Mouse (Mus musculus) lung, adult 2 months (tissue): ENCODE measurements around the gene Slit3. TPM values are rescaled to one million over a fixed set of nuclear protein-coding genes. Genes with fewer than 3 reads are reported as not detected.

ENCODE experiments used
- DNase-seq: peaks from one replicate; pipeline ENCODE4 v3.0.0; 2022
- H3K4me1 ChIP-seq: fragments of 200-500 bp; 2 replicates; pipeline ENCODE4 v1.6.1; 2011; ENCODE audit warnings: low read length; ENCODE audit not compliant: control insufficient read depth, insufficient read depth
- H3K4me3 ChIP-seq: fragments of 200-500 bp; replicated peaks from 2 replicates; pipeline ENCODE3; 2011; ENCODE audit warnings: low read depth, mild to moderate bottlenecking, control low read depth, low read length; ENCODE audit errors: extremely low read depth
- CTCF ChIP-seq: fragments of 200-500 bp; IDR thresholded peaks from 2 replicates; pipeline ENCODE4 v1.5.1; 2011; ENCODE audit warnings: mild to moderate bottlenecking, low read length, control low read depth; ENCODE audit not compliant: insufficient read depth
- POLR2A ChIP-seq: fragments of 200-500 bp; IDR thresholded peaks from 2 replicates; pipeline ENCODE4 v1.6.1; 2011; ENCODE audit warnings: low read depth, mild to moderate bottlenecking, control low read depth, low read length, borderline replicate concordance; ENCODE audit errors: extremely low read depth
- WGBS: fragments of 180-500 bp; shearing (Covaris S2); methylation state at CpG from one replicate; pipeline ENCODE4 v1.1.7; 2018; 5-methylcytosine and 5-hydroxymethylcytosine counted together
- polyA plus RNA-seq: library from polyadenylated mRNA; depleted of rRNA; stranded (reverse); fragments of >200 nt; gene quantifications from 2 replicates; pipeline ENCODE4 v1.2.3, GENCODE M21; 2012

Gene Slit3
- polyA plus RNA-seq, 1 experiment = 69.7 TPM

DNA sequence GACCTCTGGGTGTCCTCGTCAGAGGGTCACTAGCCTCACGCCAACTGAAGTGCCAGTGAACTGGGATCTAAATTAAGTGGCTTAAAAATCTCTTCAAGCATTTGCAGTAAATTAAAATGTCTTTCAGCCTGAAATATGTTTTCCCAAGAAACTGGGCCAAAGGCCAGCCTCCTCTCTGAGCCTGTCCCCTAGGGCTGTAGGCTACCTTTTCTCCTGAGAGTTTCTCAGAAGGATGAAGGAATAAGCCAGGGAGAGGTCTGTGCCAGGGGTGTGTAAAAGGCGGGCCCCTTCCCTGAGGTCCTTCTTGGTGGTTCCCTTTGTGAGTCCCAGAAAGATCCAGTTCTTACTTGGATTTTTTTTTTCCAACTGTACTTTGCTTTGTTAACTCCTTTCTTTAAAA, 617.1 kb downstream of the Slit3 start:
- 56% methylated on average over 3 of the region's 3 CpGs for WGBS
- TF ChIP-seq CTCF (no peak), POLR2A (no peak)
- no peak overlapping the region for H3K4me3 ChIP-seq
- no peaks in the 10 kb centered on the region; the same call in 1 of the 2 replicates for H3K4me1 ChIP-seq
- no peak for DNase-seq

- no peak for DNase-seq
- WGBS = 88% methylated on average over 6 of the region's 6 CpGs
- TF ChIP-seq CTCF (no peak), POLR2A (no peak)
- Histone ChIP-seq H3K4me1 (no peaks in the 10 kb centered on the region), H3K4me3 (no peak overlapping the region)
These were observed 622.6 kb downstream of the Slit3 start for GRCm38 (mm10) chr11:35743586-35743985.

- no peak for DNase-seq
- no peak overlapping the region for H3K4me3 ChIP-seq
- TF ChIP-seq CTCF (no peak), POLR2A (no peak)
- 80% methylated on average over 6 of the region's 6 CpGs for WGBS
- H3K4me1 ChIP-seq = no peaks in the 10 kb centered on the region
These were observed 623.5 kb downstream of the Slit3 start for GRCm38 (mm10) chr11:35744571-35744970.

DNA sequence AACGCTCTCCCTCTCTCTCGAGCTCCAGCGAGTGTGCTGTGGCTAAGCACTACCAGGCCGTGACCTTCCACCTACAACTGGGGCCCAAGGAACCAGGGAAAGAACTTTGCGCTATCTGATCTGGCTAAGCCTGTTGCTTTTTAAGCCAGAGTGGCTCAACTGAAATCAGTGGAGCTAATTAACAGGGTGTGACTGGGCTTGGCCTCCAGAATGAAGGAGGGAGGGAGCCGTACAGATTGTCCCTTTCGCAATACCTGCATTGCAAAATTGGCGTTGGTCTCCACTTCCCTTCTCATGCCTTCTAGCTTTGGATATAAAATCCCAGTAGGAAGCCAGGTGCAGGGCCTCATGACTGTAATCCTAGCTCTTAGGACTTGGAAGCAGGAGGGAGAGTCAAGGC, 629.6 kb downstream of the Slit3 start:
- peak; percentile 61 for DNase-seq
- no peak for TF ChIP-seq POLR2A
- no peak for TF ChIP-seq CTCF
- no peaks in the 10 kb centered on the region; the same call in 1 of the 2 replicates for H3K4me1 ChIP-seq
- WGBS = 48% methylated on average over 8 of the region's 8 CpGs
- no peak overlapping the region for H3K4me3 ChIP-seq

GRCm38 (mm10) chr11:35754906-35755418, 633.9 kb downstream of the Slit3 start:
- no peak for TF ChIP-seq CTCF
- Histone ChIP-seq H3K4me1 (no peaks in the 10 kb centered on the region; the same call in 1 of the 2 replicates), H3K4me3 (no peak overlapping the region)
- 91% methylated on average over 4 of the region's 4 CpGs for WGBS
- DNase-seq = no peak

DNA sequence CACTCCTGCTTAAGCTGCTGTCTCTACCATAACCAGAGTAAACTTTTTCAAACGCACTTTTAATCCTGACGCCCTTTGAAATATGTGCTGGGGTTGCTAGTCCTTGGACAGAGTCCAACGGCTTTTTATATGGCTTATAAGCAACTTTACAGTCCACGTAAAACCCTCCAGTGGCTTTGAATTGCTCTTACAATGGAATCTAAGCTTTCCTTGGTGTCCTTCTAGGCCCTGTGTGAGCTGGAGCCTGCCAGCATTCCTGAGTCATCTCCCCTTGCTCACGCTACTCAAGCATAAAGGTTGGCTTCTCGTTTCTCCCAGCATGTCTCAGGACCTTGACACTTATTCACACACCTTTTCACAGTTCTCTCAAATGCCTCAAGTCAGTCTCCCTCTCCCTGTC, 634.5 kb downstream of the Slit3 start:
- Histone ChIP-seq H3K4me3 (no peak overlapping the region), H3K4me1 (no peaks in the 10 kb centered on the region)
- 50% methylated on average over 6 of the region's 6 CpGs for whole genome bisulfite sequencing
- TF ChIP-seq POLR2A (no peak), CTCF (no peak)
- DNase-seq = no peak

DNA sequence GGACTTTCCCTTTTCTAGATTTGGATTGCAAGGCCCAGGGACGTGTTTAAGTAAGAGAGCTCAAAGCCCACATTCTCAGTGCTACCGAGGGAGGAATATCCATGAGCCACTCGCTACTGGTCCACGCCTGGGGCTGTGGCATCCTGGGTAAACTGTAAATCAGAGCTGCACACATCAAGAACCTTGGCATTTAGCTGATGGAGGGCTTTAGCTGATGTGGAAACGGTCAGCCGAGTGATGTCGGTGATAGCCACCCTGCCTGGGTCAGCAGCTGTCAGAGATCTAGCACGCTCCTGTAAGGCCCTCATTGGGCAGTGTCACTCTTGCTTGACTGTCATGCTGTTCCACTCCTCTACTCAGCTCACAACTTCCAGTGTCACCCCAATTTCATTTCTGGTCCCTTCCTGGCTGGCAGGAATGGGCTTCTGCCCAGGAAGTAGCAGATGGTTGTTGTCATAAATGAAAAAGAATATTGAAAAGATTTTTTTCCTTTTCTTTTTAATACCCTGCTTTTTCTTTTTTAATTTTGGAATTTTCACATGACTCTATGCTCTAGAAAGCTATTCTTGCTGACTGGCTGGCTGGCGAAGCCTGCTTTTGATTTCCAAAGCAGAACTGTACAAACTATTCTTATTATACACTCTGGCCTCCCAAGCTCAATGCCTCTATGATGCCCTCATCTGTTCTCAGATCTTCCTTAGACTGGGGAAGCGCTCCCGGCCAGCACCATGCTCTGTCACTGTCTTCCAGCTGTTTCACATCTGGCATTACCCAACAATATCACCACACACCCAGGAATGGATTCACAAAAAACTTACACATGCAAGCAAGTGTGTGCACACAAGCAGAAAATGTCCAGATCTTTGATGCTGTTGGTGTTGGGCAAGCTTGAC, 635.6 kb downstream of the Slit3 start:
- WGBS = 75% methylated on average over 11 of the region's 11 CpGs
- DNase-seq = no peak
- H3K4me1 ChIP-seq = no peaks in the 10 kb centered on the region
- no peak for TF ChIP-seq POLR2A
- TF ChIP-seq CTCF = no peak
- H3K4me3 ChIP-seq = no peak overlapping the region
